Mouse (Mus musculus): ENCODE data around the gene Tsc1. TPM values are rescaled to one million over a fixed set of nuclear protein-coding genes. Genes with fewer than 3 reads are reported as not detected.
A peak's percentile ranks its signal among the peaks of the same experiment; 100 is the strongest.

The Tsc1 gene
- total and polyA plus RNA-seq, 2 experiments from 2014 or later = 7.7 to 14.6 TPM

DNA sequence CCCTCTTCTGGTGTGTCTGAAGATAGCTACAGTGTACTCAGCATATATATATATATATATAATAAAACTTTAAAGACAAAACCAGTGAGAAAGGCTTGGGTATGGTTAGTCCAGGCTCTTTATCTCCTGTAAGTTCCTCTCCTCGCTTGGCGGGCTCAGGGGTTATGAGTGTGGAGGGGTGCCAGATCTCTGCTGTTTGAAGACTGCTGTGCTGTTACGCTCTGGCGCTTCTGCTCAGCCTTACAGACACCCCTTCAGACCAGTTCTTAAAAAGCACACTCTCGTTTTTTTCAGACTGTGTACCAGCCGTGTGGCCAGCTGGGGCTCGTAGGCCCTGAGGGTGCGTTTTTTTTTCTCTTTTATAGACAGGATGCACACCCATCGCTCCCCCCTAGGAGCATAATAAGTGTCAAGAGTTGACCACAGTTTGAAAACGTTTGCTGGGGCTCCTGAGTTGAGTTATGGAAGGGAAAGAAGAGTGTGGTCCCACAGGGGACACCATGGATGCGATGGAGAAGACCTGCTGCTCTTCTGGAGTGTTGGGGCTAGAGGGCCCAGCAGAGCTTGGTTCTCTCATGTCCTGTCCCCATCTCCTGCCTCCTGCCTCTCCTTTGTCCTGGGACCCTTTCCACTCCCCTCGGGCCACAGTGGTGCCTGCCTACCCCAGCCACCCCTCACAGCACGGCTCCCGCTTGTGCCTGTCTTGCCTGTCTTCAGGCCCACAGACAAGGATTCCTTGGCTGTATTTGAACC, 35.1 kb upstream of the Tsc1 start:
- DNase-seq (ENCODE audit: low spot score) = no peak
- H3K9me3 ChIP-seq (replicated peaks; ENCODE audit: control insufficient read depth, low read length) = no peaks in the 10 kb centered on the region
- TF ChIP-seq EP300 (IDR thresholded peaks at IDR 0.05; ENCODE audit: low read depth) = no peak
- TF ChIP-seq CTCF (IDR thresholded peaks at IDR 0.05; ENCODE audit: low read depth) = no peak
- H3K4me2 ChIP-seq (ENCODE audit: low read depth, low read length) = no peak overlapping the region
- no peaks in the 10 kb centered on the region for H3K27me3 ChIP-seq (ENCODE audit: control insufficient read depth, insufficient read depth, low read length)
- H3K36me3 ChIP-seq (replicated peaks; ENCODE audit: control insufficient read depth, insufficient read depth, low read length) = no peaks in the 10 kb centered on the region
- no peak overlapping the region for H3K27ac ChIP-seq (ENCODE audit: low read depth)
- no peak overlapping the region for H3K9ac ChIP-seq (replicated peaks; ENCODE audit: low read depth, low read length)
- H3K4me3 ChIP-seq (ENCODE audit: low read depth, low read length) = no peak overlapping the region
- no peak for ATAC-seq (ENCODE audit: insufficient read depth, low read depth)
- WGBS = 54% methylated on average over 14 of the region's 14 CpGs
- H3K4me1 ChIP-seq (ENCODE audit: control insufficient read depth, insufficient read depth) = no peaks in the 10 kb centered on the region; the same call in 1 of the 2 replicates

DNA sequence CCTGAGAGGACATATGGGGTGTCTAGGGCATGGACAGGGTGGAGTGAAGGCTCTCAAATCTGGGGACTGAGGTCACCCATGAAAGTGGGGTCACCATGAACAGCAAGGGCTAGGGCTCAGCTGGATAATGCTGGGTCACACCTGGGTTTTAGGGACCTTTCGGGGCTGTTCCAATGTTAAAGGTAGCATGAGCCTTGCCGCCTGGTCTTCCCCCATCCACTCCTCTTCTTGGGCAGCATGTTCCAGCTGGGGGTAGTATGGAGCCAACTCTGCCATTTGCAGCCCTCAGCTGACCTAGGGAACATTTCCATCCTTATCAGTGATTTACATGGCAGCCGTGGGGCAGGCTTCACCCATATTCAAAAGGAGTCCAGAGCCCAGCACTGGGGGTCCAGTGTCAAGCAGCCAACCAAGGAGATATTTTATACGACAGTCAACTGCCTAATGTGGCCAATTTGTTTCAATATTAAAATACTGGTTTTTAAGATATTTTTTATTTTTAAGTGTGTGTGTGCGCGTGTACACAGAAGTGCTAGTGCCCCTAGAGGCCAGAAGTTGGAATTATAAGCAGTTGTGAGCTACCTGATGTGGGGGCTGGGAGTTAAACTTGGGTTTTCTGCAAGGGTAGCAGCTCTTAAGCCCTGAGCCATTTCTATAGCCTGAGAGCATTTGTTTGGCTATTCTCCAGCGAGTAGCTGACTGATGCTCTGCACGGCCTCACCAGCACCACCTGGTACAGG, 34.3 kb upstream of the Tsc1 start:
- Histone ChIP-seq H3K36me3 (replicated peaks; ENCODE audit: control insufficient read depth, insufficient read depth, low read length) (no peaks in the 10 kb centered on the region), H3K4me3 (ENCODE audit: low read depth, low read length) (no peak overlapping the region), H3K9me3 (replicated peaks; ENCODE audit: control insufficient read depth, low read length) (no peaks in the 10 kb centered on the region), H3K4me2 (ENCODE audit: low read depth, low read length) (no peak overlapping the region), H3K4me1 (ENCODE audit: control insufficient read depth, insufficient read depth) (no peaks in the 10 kb centered on the region; the same call in 1 of the 2 replicates), H3K27me3 (ENCODE audit: control insufficient read depth, insufficient read depth, low read length) (no peaks in the 10 kb centered on the region), H3K27ac (ENCODE audit: low read depth) (no peak overlapping the region), H3K9ac (replicated peaks; ENCODE audit: low read depth, low read length) (no peak overlapping the region)
- WGBS = 59% methylated on average over 8 of the region's 8 CpGs
- peak; percentile 14; the same call in 1 of the 2 replicates for TF ChIP-seq CTCF (IDR thresholded peaks at IDR 0.05; ENCODE audit: low read depth)
- no peak for TF ChIP-seq EP300 (IDR thresholded peaks at IDR 0.05; ENCODE audit: low read depth)
- DNase-seq (ENCODE audit: low spot score) (no peak), ATAC-seq (ENCODE audit: insufficient read depth, low read depth) (no peak)

DNA sequence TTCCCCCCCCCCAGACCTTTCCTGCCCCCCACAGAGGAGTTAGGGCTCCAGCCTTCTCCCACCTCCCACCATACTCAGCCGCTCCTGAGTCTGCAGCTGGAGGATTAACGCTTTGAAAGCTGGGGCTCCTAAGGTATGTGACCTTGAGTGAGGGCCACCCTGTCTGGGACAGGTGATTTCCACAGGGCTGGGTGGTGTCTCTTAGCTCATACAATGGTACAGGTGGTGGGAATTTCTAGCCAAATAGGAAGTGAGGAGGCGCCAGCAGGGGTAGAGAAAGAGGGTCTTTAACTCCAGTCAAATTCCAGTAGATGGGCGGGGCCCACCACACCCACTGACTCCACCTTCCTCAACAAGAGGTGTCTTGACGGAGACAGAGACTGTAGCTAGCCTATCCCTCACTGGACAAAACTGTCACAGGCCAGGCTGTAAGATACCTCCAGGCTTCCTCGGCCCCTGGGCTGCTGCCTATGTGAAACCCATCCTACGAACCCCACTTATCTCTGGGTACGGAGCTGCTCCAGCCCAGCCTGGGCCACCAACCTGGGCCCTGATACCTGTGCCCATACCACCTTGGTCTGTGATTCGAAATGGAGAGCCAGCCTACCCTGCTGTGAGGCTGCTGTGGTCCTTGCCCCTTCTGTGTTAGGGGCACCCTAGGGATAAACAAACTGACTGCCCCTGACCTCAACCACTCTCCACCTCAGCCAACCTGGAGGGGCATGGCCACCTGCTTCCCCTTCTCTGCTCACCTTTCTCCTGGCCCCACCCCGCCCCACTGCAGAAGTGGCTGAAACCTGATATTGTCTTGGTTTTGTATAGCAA, 33.5 kb upstream of the Tsc1 start:
- Histone ChIP-seq H3K27ac (ENCODE audit: low read depth) (no peak overlapping the region), H3K4me2 (ENCODE audit: low read depth, low read length) (no peak overlapping the region), H3K9me3 (replicated peaks; ENCODE audit: control insufficient read depth, low read length) (no peaks in the 10 kb centered on the region), H3K27me3 (ENCODE audit: control insufficient read depth, insufficient read depth, low read length) (no peaks in the 10 kb centered on the region), H3K4me3 (ENCODE audit: low read depth, low read length) (no peak overlapping the region), H3K4me1 (ENCODE audit: control insufficient read depth, insufficient read depth) (no peaks in the 10 kb centered on the region), H3K36me3 (replicated peaks; ENCODE audit: control insufficient read depth, insufficient read depth, low read length) (no peaks in the 10 kb centered on the region), H3K9ac (replicated peaks; ENCODE audit: low read depth, low read length) (no peak overlapping the region)
- no peak; the same call in 1 of the 2 replicates for ATAC-seq (ENCODE audit: insufficient read depth, low read depth)
- DNase-seq (ENCODE audit: low spot score) = no peak
- TF ChIP-seq EP300 (IDR thresholded peaks at IDR 0.05; ENCODE audit: low read depth) (no peak), CTCF (IDR thresholded peaks at IDR 0.05; ENCODE audit: low read depth) (no peak)
- 52% methylated on average over 10 of the region's 10 CpGs for WGBS

DNA sequence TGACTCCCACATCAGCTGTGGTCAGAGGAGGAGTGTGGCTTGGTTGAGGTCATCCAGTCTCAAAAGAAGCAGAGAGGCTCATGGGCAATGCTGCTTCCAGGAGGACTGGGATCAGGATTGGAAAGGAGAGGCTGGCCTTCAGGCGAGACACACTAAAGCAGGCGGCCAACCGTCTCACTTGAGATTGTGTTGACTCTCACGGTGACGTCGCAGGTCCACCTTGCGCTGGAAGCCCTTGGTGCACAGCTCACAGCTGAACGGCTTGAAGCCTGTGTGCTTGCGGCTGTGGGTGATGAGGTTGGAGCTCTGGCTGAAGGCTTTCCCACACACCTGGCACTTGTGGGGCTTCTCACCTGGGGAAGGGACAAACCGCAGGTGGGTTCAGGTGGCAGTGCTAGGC, 31.2 kb upstream of the Tsc1 start:
- 71% methylated on average over 10 of the region's 10 CpGs for WGBS
- no peak for ATAC-seq (ENCODE audit: insufficient read depth, low read depth)
- Histone ChIP-seq H3K27ac (ENCODE audit: low read depth) (no peak overlapping the region), H3K9me3 (replicated peaks; ENCODE audit: control insufficient read depth, low read length) (no peaks in the 10 kb centered on the region), H3K36me3 (replicated peaks; ENCODE audit: control insufficient read depth, insufficient read depth, low read length) (no peaks in the 10 kb centered on the region), H3K4me3 (ENCODE audit: low read depth, low read length) (no peak overlapping the region), H3K9ac (replicated peaks; ENCODE audit: low read depth, low read length) (no peak overlapping the region), H3K27me3 (ENCODE audit: control insufficient read depth, insufficient read depth, low read length) (no peaks in the 10 kb centered on the region; the same call in 1 of the 2 replicates), H3K4me1 (ENCODE audit: control insufficient read depth, insufficient read depth) (no peaks in the 10 kb centered on the region), H3K4me2 (ENCODE audit: low read depth, low read length) (no peak overlapping the region)
- DNase-seq (ENCODE audit: low spot score) = no peak
- no peak for TF ChIP-seq EP300 (IDR thresholded peaks at IDR 0.05; ENCODE audit: low read depth)

DNA sequence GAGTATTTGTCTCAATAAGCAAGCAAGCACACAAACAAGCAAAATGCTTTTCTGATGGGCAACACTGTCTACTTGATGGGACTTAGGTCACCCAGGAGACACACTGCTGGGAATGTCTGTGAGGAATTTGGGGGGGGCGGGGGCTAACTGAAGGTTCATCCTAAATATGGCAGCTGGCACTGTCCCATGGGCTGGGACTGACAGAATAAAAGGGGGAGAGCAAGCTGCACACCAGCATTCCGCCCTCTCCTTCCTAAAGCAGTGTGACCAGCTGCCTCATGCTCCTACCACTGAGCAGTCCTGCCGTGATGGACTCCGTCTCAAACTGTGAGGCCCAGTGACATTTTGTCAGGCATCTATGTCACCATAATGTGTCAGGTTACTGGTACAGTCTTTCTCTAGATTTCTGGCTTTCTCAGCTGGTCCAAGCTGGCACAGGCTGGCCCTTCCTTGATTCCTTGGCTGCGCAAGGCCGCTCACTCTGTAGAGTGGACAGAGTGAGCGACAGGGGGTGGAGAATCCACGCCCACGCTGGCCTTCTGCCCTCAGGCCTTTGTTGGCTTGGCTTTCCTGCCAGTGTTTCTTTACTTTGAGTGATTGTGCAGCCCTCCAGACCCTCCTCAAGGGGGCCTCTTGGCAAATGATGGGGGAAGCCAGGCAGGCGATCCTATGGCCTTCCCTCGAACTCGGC, 30.2 kb upstream of the Tsc1 start:
- Histone ChIP-seq H3K9ac (replicated peaks; ENCODE audit: low read depth, low read length) (no peak overlapping the region), H3K27me3 (ENCODE audit: control insufficient read depth, insufficient read depth, low read length) (no peaks in the 10 kb centered on the region; the same call in 1 of the 2 replicates), H3K9me3 (replicated peaks; ENCODE audit: control insufficient read depth, low read length) (no peaks in the 10 kb centered on the region), H3K27ac (ENCODE audit: low read depth) (no peak overlapping the region), H3K4me2 (ENCODE audit: low read depth, low read length) (no peak overlapping the region), H3K36me3 (replicated peaks; ENCODE audit: control insufficient read depth, insufficient read depth, low read length) (no peaks in the 10 kb centered on the region), H3K4me1 (ENCODE audit: control insufficient read depth, insufficient read depth) (no peaks in the 10 kb centered on the region), H3K4me3 (ENCODE audit: low read depth, low read length) (no peak overlapping the region)
- DNase-seq (ENCODE audit: low spot score) (no peak), ATAC-seq (ENCODE audit: insufficient read depth, low read depth) (no peak)
- 82% methylated on average over 12 of the region's 12 CpGs for WGBS
- TF ChIP-seq EP300 (IDR thresholded peaks at IDR 0.05; ENCODE audit: low read depth) (no peak), CTCF (IDR thresholded peaks at IDR 0.05; ENCODE audit: low read depth) (no peak)

Measured in heart, postnatal 0 days (tissue).